Mouse (Mus musculus): ENCODE results near the gene Fbxo21.

- no peak for TF ChIP-seq POLR2A (IDR thresholded peaks at IDR 0.05; ENCODE audit: extremely low read depth, insufficient read depth, low read length)
- TF ChIP-seq CTCF (IDR thresholded peaks at IDR 0.05; ENCODE audit: extremely low read depth, insufficient read depth, low read length), result no peak
Observed at GRCm38 (mm10) chr5:118019905-118020304, 43.4 kb downstream of the Fbxo21 start.

All from cortical plate, adult 2 months (tissue).